Mouse (Mus musculus) megakaryocyte, embryonic 14.5 days (primary cell): ENCODE data around the gene Thumpd3. TPM values are rescaled to one million over a fixed set of nuclear protein-coding genes. Genes with fewer than 3 reads are reported as not detected.

Experiments
- H3K27me3 ChIP-seq: replicated peaks from 2 replicates; pipeline ENCODE3; 2012; ENCODE audit warnings: inconsistent platforms
- H3K36me3 ChIP-seq: replicated peaks from 2 replicates; pipeline ENCODE3; 2012; ENCODE audit warnings: low read length, inconsistent platforms, mixed read lengths
- H3K4me1 ChIP-seq: 2 replicates; pipeline ENCODE4 v1.6.1; 2012; ENCODE audit warnings: inconsistent platforms
- H3K4me3 ChIP-seq: replicated peaks from 2 replicates; pipeline ENCODE3; 2012; ENCODE audit warnings: moderate library complexity, mild to moderate bottlenecking, inconsistent platforms
- H3K9me3 ChIP-seq: 2 replicates; pipeline ENCODE4 v1.6.1; 2012; ENCODE audit warnings: inconsistent platforms
- FLI1 ChIP-seq: IDR thresholded peaks from 2 replicates; pipeline ENCODE4 v1.6.1; 2012; ENCODE audit warnings: low read length, inconsistent platforms, mixed read lengths
- GATA1 ChIP-seq: IDR thresholded peaks from 3 replicates; pipeline ENCODE4 v1.6.1; 2012; ENCODE audit warnings: mixed read lengths, low read length, inconsistent platforms, borderline replicate concordance
- polyA plus RNA-seq: library from polyadenylated mRNA; stranded (reverse); fragments of >175 nt; gene quantifications from 2 replicates; pipeline ENCODE4 v1.2.3, GENCODE M21; 2012; ENCODE audit warnings: low replicate concordance; ENCODE audit not compliant: insufficient read depth

Thumpd3 gene
- 5.0 TPM in 1 of 2 replicates, not detected in the other for polyA plus RNA-seq

DNA sequence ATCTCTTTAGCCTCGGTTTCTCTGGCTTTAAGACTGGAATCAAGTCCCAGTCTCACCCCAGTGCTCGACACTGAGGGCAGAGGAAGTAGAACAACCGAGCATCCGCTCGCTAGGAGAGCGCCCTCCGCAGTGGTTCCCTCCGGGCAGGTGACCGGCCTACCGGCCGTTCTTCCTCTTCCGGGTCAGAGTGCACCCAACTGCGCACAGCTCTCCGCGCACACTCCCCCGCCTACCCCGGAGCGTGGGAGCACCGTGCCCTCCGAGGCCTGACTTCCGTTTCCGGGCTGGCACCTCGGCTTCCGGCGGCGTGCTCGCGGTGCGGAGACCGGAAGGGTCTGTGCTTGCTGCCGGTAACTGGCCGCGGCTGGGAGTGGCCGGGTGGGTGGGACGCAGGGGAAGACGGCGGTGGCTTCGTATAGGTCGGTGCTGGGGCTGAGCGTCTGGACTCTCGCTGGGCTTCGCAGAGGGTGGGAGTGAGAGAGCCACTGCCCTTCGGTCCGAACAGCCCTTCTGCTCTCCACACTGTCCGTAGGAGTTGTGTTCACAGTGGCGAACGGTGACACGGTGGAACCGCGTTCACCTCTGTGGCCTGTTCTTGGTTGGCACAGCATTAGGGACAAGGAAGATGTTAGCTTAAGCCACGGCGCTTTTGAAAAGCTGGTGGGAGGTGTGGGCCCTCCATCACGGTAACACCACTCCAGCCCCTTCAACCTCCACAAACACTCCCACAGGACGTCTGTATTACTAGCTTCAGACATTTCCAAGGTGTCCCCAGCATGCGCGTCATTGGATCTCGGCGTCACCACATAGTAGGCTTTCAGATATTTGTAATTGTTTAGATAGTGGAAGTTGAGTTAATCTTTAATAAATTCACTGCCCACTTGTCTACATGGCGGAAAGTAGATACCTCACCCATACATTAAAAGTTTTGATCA is at the start of gene Thumpd3:
TSS of gene Thumpd3 (plus strand) at position 185 of the 935 bp plus-strand sequence.
- Histone ChIP-seq H3K4me3 (peak within 1 kb of the TSS; percentile 99), H3K4me1 (peaks cover 78% of the 10 kb centered on the region), H3K9me3 (no peaks in the 10 kb centered on the region), H3K36me3 (peaks cover 27% of the 10 kb centered on the region), H3K27me3 (no peaks in the 10 kb centered on the region)
- TF ChIP-seq FLI1 (peak; percentile 90; the same call in 1 of the 2 replicates), GATA1 (no peak)

DNA sequence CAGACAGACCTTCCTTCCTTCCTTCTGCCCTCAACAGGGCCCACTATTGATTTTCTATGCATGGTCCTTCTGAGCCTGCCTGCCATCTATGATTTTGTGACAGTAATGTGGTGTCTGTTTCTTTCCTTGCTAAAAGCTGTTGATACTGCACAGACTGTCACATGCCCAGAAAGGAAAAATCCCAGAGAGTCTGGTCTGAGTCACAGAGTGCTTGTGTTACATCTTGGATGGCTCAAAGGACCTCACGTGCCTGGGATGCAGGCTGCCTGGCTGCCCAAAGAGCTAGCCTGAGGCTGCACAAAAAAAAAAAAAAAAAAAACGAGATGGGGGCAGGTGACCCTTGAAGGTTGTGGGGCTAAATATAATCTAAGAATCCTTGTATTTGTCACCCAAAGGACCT is 46.8 kb upstream of the Thumpd3 start:
- H3K4me3 ChIP-seq: no peak overlapping the region
- H3K27me3 ChIP-seq: no peaks in the 10 kb centered on the region
- no peak for TF ChIP-seq GATA1
- H3K9me3 ChIP-seq: peaks cover 8% of the 10 kb centered on the region; the same call in 1 of the 2 replicates
- H3K36me3 ChIP-seq: no peaks in the 10 kb centered on the region
- peaks cover 47% of the 10 kb centered on the region for H3K4me1 ChIP-seq

DNA sequence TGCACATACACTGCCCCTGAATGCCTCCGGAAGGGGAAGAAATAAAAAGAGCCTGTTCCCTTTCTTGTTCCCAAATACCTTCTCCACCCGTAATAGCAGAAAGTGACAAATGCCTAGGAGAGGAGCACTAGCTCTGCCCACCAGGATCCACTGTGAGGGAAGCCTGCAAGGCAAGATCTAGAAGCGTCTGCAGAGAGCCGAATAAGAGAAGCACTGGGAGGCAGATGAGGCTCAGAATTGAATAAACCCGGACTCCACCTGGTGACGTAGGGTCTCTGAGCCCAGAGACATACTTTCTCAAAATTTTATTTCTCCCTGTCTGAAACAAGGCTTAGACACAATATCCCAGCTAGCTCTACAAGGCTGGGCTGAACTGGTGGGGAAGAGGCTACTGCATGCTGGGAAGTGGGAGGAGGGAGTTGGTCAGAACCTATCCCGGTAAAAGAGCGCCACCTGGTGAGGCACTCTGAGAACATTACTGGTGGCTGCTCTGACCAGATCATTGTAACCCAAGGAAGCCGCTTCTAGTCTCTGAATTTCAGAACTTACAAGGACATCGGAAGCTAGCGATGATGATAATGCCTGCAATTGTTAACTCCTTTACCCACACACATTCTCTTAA is 45.2 kb upstream of the Thumpd3 start:
- TF ChIP-seq GATA1 (no peak), FLI1 (no peak)
- H3K4me3 ChIP-seq: peak overlapping the region; percentile 35
- peaks cover 56% of the 10 kb centered on the region for H3K4me1 ChIP-seq
- no peaks in the 10 kb centered on the region for H3K36me3 ChIP-seq
- no peaks in the 10 kb centered on the region for H3K27me3 ChIP-seq
- peaks cover 7% of the 10 kb centered on the region; the same call in 1 of the 2 replicates for H3K9me3 ChIP-seq

DNA sequence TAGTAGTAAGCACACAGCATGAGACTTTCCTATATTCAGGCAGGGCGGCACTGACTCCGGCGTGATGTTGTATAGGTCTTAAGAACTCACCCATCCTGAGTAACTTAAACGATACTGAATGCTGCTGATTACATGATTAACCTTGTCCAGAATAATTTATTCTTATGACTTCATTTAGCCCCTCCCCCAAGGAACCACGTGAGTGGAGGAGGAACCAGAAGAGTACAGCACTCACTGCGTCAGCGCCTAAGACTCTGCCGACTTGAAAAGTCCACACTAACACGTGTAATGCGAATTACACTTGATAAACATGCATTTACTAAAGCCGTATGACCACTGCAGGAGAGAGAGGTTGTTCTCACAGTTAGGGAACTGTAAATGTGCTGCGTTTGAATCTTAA is 44.3 kb upstream of the Thumpd3 start:
- Histone ChIP-seq H3K4me1 (peaks cover 56% of the 10 kb centered on the region), H3K4me3 (no peak overlapping the region)

DNA sequence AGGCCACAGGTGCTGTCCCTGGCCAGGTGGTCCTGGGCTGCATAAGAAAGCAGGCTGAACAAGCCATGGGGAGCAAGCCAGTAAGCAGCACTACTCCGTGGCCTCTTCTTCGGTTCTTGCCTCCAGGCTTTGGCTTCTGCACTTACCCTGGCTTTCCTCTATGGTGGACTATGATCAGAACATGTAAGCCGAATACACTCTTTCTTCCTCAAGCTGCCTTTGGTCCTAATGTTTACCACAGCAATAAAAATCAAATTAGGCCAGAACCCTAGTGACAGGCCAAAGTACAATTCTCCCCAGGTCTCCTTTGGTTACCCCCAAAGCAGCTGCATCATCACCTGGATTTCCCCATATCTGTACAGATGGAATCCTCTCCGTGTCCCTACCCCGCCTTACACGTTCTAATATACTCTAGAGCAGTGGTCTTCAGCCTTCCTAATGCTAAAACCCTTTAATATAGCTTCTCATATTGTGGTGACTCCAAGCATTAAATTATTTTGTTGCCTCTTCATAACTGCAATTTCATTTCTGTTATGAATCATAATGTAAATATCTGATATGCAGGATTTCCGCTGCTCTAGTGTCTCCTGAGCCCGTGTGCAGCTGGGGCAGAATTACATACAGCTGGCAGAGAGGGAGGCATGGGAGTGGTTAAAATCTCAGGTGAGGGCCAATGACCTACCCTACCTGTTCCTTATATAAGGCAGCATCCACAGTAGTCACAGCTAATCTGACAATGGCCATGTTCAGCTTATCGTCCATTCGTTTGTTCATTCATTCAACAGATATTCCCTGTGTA is 42.5 kb upstream of the Thumpd3 start:
- TF ChIP-seq GATA1 (no peak), FLI1 (no peak)
- Histone ChIP-seq H3K4me3 (no peak overlapping the region), H3K36me3 (no peaks in the 10 kb centered on the region), H3K27me3 (peaks cover 3% of the 10 kb centered on the region), H3K4me1 (peaks cover 51% of the 10 kb centered on the region), H3K9me3 (peaks cover 13% of the 10 kb centered on the region)

More for the DNA sequence above, 44.3 kb upstream of the Thumpd3 start:
- Histone ChIP-seq H3K36me3 (no peaks in the 10 kb centered on the region), H3K9me3 (no peaks in the 10 kb centered on the region; the same call in 1 of the 2 replicates), H3K27me3 (no peaks in the 10 kb centered on the region)
- TF ChIP-seq FLI1: no peak
- TF ChIP-seq GATA1: no peak

DNA sequence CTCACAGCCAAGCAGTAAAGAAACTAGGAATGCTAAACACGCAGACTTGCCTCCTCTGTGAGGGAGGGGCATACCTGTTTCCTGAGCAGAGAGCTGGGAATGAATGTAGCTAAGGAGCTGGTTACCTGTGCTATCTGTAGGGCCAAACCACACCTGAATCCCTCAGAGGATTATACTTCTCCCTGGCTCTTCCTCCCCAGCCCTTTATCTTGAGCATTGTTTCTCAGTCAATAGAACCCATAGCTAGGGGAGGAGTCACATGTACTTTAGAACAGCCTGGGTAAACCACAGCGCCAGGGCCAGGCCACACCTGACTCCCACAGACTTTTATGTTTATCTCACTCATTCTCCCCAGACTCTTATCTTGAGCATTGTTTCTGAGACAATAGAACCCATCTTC is 39.2 kb upstream of the Thumpd3 start:
- H3K9me3 ChIP-seq: peaks cover 15% of the 10 kb centered on the region
- no peaks in the 10 kb centered on the region for H3K36me3 ChIP-seq
- no peak overlapping the region for H3K4me3 ChIP-seq
- no peak for TF ChIP-seq GATA1
- TF ChIP-seq FLI1: no peak
- peaks cover 27% of the 10 kb centered on the region for H3K4me1 ChIP-seq
- H3K27me3 ChIP-seq: peaks cover 8% of the 10 kb centered on the region

DNA sequence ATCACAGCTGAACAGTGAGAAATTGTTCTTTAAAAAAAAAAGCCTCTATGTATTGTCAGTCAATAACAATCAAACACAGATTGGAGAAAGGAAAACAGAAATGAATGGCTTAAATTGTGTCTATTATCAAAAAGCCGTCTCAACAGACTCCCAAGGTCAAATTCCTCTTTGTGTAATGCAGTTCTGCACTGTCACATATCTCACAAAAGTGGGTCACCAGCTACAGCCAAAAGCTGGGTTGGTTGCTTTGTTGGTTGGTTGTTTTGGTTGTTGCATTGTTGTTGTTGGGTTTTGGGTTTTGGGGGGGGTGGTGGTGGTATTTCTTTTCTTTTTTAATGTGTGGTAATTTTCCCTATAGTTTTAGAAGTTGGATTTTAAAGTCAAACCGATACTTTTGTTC is 34.1 kb upstream of the Thumpd3 start:
- TF ChIP-seq GATA1: no peak
- TF ChIP-seq FLI1: no peak
- H3K27me3 ChIP-seq: peaks cover 18% of the 10 kb centered on the region
- no peak overlapping the region for H3K4me3 ChIP-seq

DNA sequence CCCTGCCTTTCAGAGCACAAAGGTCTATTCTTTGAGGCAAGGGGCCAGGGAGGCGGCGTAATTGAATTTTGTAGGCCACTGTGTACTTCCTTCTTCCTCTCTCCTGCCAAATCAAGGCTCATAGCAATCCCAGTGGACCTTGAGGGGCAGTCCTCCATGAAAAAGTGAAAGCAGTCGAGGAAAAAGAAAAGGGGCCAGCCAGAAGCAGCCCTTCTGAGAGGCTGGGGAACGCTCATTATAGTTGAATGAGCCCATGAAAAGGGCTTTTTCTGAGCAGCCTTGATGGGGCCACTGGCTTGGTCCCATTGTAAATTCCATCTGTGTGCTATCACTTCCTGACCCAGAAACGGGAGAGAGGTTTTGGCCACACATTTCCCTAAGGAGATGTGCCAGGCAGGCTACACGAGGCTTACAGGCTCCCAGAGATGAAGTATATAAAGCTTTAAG is 33.5 kb upstream of the Thumpd3 start:
- no peak overlapping the region for H3K4me3 ChIP-seq
- H3K27me3 ChIP-seq: peaks cover 18% of the 10 kb centered on the region
- TF ChIP-seq FLI1 (no peak), GATA1 (no peak)
- H3K9me3 ChIP-seq: peaks cover 12% of the 10 kb centered on the region
- H3K4me1 ChIP-seq: peaks cover 15% of the 10 kb centered on the region
- H3K36me3 ChIP-seq: no peaks in the 10 kb centered on the region

More for the DNA sequence above, 34.1 kb upstream of the Thumpd3 start:
- Histone ChIP-seq H3K36me3 (no peaks in the 10 kb centered on the region), H3K9me3 (peaks cover 15% of the 10 kb centered on the region), H3K4me1 (peaks cover 9% of the 10 kb centered on the region)

DNA sequence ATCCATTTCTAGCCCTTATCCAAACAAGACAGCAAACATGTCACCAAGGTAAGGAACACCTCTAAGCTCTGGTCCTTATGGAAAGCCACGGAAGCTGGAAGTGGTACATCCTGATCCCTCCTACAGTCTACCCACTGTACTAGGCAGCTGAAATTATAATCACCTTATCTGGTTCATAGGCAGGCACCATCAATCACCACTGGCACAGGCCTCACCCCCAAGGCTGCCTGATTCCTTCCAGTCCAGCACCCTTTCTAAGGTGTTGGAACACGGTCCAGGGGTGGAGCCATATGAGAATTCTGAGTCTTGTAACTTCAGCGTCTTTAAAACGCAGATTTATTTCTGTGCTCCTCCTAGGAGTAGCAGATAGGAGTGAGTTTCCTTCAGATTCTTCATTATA is 32.5 kb upstream of the Thumpd3 start:
- no peak overlapping the region for H3K4me3 ChIP-seq
- no peaks in the 10 kb centered on the region for H3K36me3 ChIP-seq
- peaks cover 15% of the 10 kb centered on the region for H3K27me3 ChIP-seq
- peaks cover 2% of the 10 kb centered on the region; the same call in 1 of the 2 replicates for H3K9me3 ChIP-seq
- peaks cover 24% of the 10 kb centered on the region for H3K4me1 ChIP-seq
- no peak for TF ChIP-seq GATA1
- no peak for TF ChIP-seq FLI1
